Mouse (Mus musculus) cerebellum, adult 2 months (tissue): ENCODE measurements around the gene Ovol2.

Experiments
- CTCF ChIP-seq: fragments of 200-500 bp; IDR thresholded peaks from 2 replicates; pipeline ENCODE4 v1.5.1; 2011; ENCODE audit warnings: low read depth, mild to moderate bottlenecking, control low read depth, low read length, moderate library complexity, borderline replicate concordance; ENCODE audit not compliant: insufficient read depth
- POLR2A ChIP-seq: fragments of 200-500 bp; IDR thresholded peaks from 2 replicates; pipeline ENCODE4 v1.6.1; 2011; ENCODE audit warnings: low read length, control low read depth, borderline replicate concordance; ENCODE audit not compliant: insufficient read depth

- TF ChIP-seq POLR2A: no peak
- TF ChIP-seq CTCF: no peak
Measured at GRCm38 (mm10) chr2:144381741-144382140, 49.8 kb upstream of the Ovol2 start.
